Mouse (Mus musculus): ENCODE data around the gene Cox6b2.

Cox6b2 gene

GRCm38 (mm10) chr7:4719276-4719675 lies 33.6 kb downstream of the Cox6b2 start:
- DNase-seq (ENCODE audit: low spot score) = no peak

DNA sequence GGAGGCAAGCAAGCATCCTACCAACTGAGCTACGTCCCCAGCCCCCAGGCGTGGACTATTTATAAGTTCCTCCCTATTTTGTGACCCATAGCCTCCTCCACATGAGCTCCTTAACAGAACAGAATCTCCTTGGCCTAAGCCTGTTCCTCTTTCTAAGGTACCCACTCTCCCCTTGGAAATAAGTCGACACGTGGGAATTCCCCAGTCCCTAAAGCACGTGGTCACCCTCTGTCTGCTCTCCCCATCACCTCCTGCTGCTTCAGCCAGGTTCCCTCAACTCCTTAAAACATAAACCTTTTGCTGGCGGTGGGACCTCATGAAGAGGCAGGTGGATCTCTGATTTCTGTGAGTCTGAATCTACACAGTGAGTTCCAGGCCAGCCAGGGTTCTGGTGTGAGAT lies 35.9 kb downstream of the Cox6b2 start:
- no peak for DNase-seq (ENCODE audit: low spot score)

DNA sequence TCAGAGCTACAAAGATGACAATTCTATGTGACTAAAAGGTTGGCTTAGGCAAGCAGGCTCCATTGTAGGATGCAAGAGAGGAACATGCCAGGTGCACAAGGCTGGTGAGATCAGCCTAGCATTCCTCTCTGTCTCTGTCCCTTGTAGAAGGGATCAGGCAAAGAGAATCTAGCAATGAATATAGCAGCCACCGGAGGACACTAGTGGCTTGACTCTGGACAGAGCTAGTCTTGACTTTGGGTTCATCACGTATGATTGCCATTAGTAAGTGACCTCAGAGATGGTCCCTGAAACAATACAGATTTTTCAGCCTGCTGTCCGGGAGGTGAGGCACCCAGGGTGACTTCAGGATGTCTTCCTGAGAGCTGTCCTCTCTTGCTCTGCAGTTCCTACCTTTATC lies 40.3 kb downstream of the Cox6b2 start:
- no peak for DNase-seq (ENCODE audit: low spot score)

DNA sequence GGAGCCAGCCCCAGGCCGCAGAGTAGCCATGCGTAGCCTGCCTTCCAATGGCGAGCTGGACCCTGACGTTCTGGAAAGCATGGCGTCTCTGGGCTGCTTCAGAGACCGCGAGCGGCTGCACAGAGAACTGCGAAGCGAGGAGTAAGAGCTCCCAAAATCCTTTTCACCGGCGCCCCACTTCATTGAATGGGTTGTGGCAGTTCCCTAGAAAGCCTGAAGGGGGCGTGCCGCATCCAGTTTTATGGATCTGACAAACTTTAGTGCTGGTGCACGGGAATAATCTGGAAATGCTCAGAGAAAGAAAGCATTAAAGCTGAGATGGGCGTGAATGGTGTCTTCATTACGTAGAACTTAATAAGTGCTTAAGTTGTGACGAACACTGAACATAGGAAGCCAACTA lies 47.8 kb downstream of the Cox6b2 start:
- peak; percentile 54 for DNase-seq (ENCODE audit: low spot score)

DNA sequence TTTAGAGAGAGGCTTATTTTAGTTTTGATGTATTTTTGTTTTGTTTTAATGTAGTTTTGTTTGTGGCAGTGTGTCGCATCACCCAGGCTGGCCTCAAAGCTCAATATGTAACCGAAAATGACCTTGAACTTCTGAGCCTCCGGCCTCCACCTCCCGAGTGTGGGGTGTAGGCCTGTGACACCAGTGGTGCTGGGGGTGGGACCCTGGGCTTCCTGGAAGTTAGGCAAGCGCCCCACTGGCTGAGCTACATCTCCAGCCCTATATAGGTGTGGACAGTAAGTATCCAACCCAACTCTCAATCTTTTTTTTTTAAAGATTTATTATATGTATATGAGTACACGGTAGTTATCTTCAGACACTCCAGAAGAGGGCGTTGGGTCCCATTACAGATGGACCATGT lies 49.7 kb downstream of the Cox6b2 start:
- no peak for DNase-seq (ENCODE audit: low spot score)

DNA sequence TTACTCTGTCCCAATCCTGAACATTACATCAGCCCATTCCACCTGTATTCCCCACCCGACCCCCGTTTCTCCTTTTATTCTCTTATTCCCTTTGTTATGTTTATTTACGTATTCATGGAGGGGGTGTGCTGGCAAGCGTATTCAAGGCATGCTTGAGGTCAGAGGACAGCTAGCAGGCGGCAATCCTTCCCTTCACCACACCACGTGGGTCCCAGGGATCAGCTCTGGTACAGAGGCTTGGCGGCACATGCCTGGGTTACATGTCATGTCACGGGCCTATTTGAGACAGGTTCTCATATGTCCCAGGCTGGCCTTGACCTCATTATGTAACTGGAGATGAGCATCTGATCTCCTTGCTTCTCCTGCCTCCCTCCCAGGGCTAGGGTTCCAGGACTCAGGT lies 50.6 kb downstream of the Cox6b2 start:
- no peak for DNase-seq (ENCODE audit: low spot score)
